ENCODE assay signal across 9 mouse cellular contexts in the genomic region with DNA sequence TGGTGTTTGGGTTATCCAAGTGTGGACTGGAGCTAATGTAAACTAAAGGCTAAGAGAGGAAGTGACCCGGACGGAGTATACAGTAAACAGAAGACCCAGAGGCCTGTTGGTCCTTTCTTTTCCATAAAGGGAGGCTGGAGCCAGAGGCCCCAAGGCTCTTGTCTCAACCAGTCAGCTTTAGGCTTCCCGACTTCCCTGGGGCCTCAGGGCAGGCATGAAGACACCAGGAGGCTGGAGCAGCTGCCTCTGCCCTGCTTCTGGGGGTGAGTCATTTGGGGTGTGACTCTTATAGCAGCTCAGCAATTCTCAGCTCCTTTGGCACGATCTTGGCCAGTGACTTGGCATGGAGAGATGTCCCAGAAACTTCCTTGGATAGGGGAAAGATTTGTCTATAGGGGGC.
A peak's percentile ranks its signal among the peaks of the same experiment; 100 is the strongest.
DNase-seq lines count a peak whose midpoint lies in the region; ATAC-seq and TF ChIP-seq lines count a peak whose summit lies in the region.
"Had no signal": no experiment of that assay in that cellular context is flagged by ENCODE, and none has a peak within 500 bp of the region (broad histone marks: within the 10 kb centered on the region; RNA-seq: fewer than 3 reads in every experiment).

No protein-coding gene starts in this region.

- 30% methylated on average over 4 of the region's 4 CpGs for WGBS in kidney, embryonic 16.5 days
- WGBS in lung, postnatal 0 days = 8% methylated on average over 4 of the region's 4 CpGs

- dilution Hi-C loops in CH12.LX (cut with MboI; ENCODE audit: extremely low pct_ligation_motif_present, extremely low pct_unique_long_range_greater_than_20kb, low sequenced_read_pairs) = no loop called here

- no peaks in the 10 kb centered on the region for H3K36me3 ChIP-seq in kidney, embryonic 16.5 days (ENCODE audit: insufficient read depth, low read length)
- no peaks in the 10 kb centered on the region for H3K36me3 ChIP-seq in CH12.LX (replicated peaks in 1 of 2; ENCODE audit: control insufficient read depth in 1 of 2, insufficient read depth in 1 of 2, low read length in 1 of 2)
- H3K36me3 ChIP-seq in lung, postnatal 0 days (ENCODE audit: insufficient read depth, low read length) = no peaks in the 10 kb centered on the region

- no peak overlapping the region for H3K4me2 ChIP-seq in kidney, embryonic 16.5 days (replicated peaks; ENCODE audit: low read depth, low read length)
- H3K4me2 ChIP-seq in CH12.LX (ENCODE audit: insufficient read depth, low read depth, poor library complexity, severe bottlenecking) = no peak overlapping the region
- no peak overlapping the region for H3K4me2 ChIP-seq in lung, postnatal 0 days (replicated peaks; ENCODE audit: low read depth, low read length)

- H3K9me3 ChIP-seq in kidney, embryonic 16.5 days (ENCODE audit: low read length) = no peaks in the 10 kb centered on the region
- H3K9me3 ChIP-seq in CH12.LX (replicated peaks; ENCODE audit: low read length) = no peaks in the 10 kb centered on the region
- H3K9me3 ChIP-seq in lung, postnatal 0 days (ENCODE audit: low read length) = no peaks in the 10 kb centered on the region

- no peaks in the 10 kb centered on the region for H3K79me2 ChIP-seq in CH12.LX (replicated peaks; ENCODE audit: control insufficient read depth, extremely low read depth, insufficient read depth, poor library complexity, severe bottlenecking)

- TF ChIP-seq RAD21 in CH12.LX (IDR thresholded peaks at IDR 0.05; ENCODE audit: low read depth, low read length) = no peak

- DNase-seq in kidney, postnatal 14 days = no peak
- DNase-seq in CH12.LX (ENCODE audit: extremely low read depth) = no peak
- peak; percentile 66 to 77 for DNase-seq in heart, adult 18-20 months
- peak; percentile 91 for DNase-seq in lung, postnatal 0 days (ENCODE audit: low spot score)
- DNase-seq in layer of hippocampus, postnatal 25 days (ENCODE audit: extremely low spot score in 1 of 2, low spot score in 1 of 2) = no peak
- DNase-seq in left cerebral cortex, adult 11 months (ENCODE audit: low spot score) = no peak
- DNase-seq: cerebellum, adult 8-10 months had no signal

- TF ChIP-seq POLR2A in CH12.LX (IDR thresholded peaks at IDR 0.05; ENCODE audit: low read depth, low read length) = no peak

- TF ChIP-seq EP300 in CH12.LX (IDR thresholded peaks at IDR 0.05; ENCODE audit: low read length) = no peak
- peak; percentile 74 for TF ChIP-seq EP300 in lung, postnatal 0 days (IDR thresholded peaks at IDR 0.05)

- in situ Hi-C loops in CH12.LX (cut with MboI; ENCODE audit: low pct_ligation_motif_present, low pct_unique_long_range_greater_than_20kb, low sequenced_read_pairs) = no loop called here

- no peak for ATAC-seq in kidney, embryonic 16.5 days (ENCODE audit: low FRiP score, low TSS enrichment)
- ATAC-seq in lung, postnatal 0 days = peak; percentile 87
- ATAC-seq in CD4-positive, CD25-positive, alpha-beta regulatory T cell, adult 4 months = no peak

- no peaks in the 10 kb centered on the region for H3K27me3 ChIP-seq in kidney, embryonic 16.5 days (ENCODE audit: insufficient read depth, low read length)
- H3K27me3 ChIP-seq in CH12.LX (replicated peaks) = no peaks in the 10 kb centered on the region
- no peaks in the 10 kb centered on the region for H3K27me3 ChIP-seq in lung, postnatal 0 days (replicated peaks; ENCODE audit: insufficient read depth, low read length)

- H3K4me3 ChIP-seq in kidney, embryonic 16.5 days (ENCODE audit: low read length) = no peak overlapping the region
- H3K4me3 ChIP-seq in CH12.LX (replicated peaks in 1 of 3; ENCODE audit: low read depth in 2 of 3, low read length in 2 of 3, poor library complexity in 1 of 3) = no peak overlapping the region
- no peak overlapping the region for H3K4me3 ChIP-seq in lung, postnatal 0 days (ENCODE audit: low read depth, low read length)

- TF ChIP-seq CTCF in CH12.LX (conservative IDR thresholded peaks at IDR 0.05 in 1 of 2, IDR thresholded peaks at IDR 0.05 in 1 of 2; ENCODE audit: low read depth in 2 of 2, low read length in 2 of 2) = no peak
- TF ChIP-seq CTCF in lung, postnatal 0 days (IDR thresholded peaks at IDR 0.05) = peak; percentile 21; the same call in 1 of the 2 replicates

- H3K4me1 ChIP-seq in kidney, embryonic 16.5 days (ENCODE audit: insufficient read depth, low read length) = peaks cover 18% of the 10 kb centered on the region; the same call in 1 of the 2 replicates
- H3K4me1 ChIP-seq in CH12.LX (ENCODE audit: control insufficient read depth in 1 of 2, insufficient read depth in 2 of 2) = peaks cover 21 to 70% of the 10 kb centered on the region in 2 experiments
- no peaks in the 10 kb centered on the region for H3K4me1 ChIP-seq in lung, postnatal 0 days (ENCODE audit: insufficient read depth, low read depth, low read length)

- H3K27ac ChIP-seq in kidney, embryonic 16.5 days (ENCODE audit: low read length) = peak overlapping the region; percentile 21; the same call in 1 of the 2 replicates
- no peak overlapping the region for H3K27ac ChIP-seq in CH12.LX (ENCODE audit: insufficient read depth, low read depth)
- peak overlapping the region; percentile 71 for H3K27ac ChIP-seq in lung, postnatal 0 days (ENCODE audit: low read length)

- H3K9ac ChIP-seq in kidney, embryonic 16.5 days (replicated peaks; ENCODE audit: low read length) = no peak overlapping the region
- no peak overlapping the region for H3K9ac ChIP-seq in CH12.LX (ENCODE audit: insufficient read depth, low read depth)
- H3K9ac ChIP-seq in lung, postnatal 0 days (replicated peaks; ENCODE audit: low read depth) = no peak overlapping the region

TF ChIP-seq in CH12.LX, 34 proteins besides CTCF, POLR2A, EP300 and RAD21:
- TF ChIP-seq TBP (conservative IDR thresholded peaks at IDR 0.05; ENCODE audit: low read depth, low read length) (no peak), BHLHE40 (IDR thresholded peaks at IDR 0.05; ENCODE audit: low read depth, low read length) (peak; percentile 28; the same call in 1 of the 2 replicates)

Comparison
In these comparisons a context has a peak if more than half of its experiments do, and no peak if none do; other contexts are left out.
1. DNase-seq: peak in heart, adult 18-20 months (2 of 2) and lung, postnatal 0 days (single experiment); none in kidney, postnatal 14 days (single experiment), CH12.LX (single experiment), layer of hippocampus, postnatal 25 days (0 of 2) and left cerebral cortex, adult 11 months (single experiment).